Comparison of ENCODE assay signal across 8 mouse cellular contexts in the genomic region with DNA sequence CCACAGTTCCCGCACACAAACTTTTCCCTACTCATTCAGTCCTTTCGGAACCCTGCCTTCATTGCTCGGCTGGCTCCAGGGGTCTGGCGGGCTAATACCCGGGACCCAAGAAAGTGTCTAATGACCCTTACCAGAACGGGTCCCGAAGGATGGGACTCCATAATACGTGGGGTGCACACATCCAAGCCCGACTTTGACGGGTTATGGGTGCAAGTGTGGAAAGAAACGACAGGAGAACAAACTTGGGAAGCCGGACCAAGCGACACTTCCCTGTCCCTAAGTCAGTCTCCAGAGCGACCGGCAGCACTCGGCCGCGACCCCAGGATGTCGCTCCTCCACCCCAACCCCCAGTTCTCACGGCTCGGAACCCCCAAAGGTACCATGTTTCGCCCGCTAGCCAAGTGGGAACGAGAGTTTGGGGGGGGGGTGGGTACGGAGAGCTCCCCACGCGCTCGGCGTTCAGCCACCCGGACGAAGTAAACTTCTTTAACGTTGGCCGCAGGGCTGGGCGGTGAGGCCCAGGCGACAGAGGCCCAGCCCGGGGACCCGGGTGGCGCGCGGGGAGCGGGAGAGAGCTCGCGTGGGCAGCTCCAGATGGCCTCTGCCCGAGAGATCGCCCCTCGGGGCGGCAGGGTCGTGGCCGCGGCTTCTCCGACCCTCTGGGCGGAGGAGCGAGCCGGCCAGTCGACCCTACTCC. TPM values are rescaled to one million over a fixed set of nuclear protein-coding genes. Genes with fewer than 3 reads are reported as not detected.
DNase-seq lines count a peak whose midpoint lies in the region; ATAC-seq and TF ChIP-seq lines count a peak whose summit lies in the region.

No protein-coding gene starts in this region.

- H3K4me2 ChIP-seq in hindbrain, embryonic 12.5 days (replicated peaks): peak overlapping the region; percentile 80
- peak overlapping the region; percentile 66 for H3K4me2 ChIP-seq in midbrain, embryonic 13.5 days (replicated peaks)

- H3K9me3 ChIP-seq in erythroblast, embryonic 14.5 days (ENCODE audit: control insufficient read depth, low read length): no peaks in the 10 kb centered on the region; the same call in 1 of the 2 replicates
- H3K9me3 ChIP-seq in hindbrain, embryonic 12.5 days (replicated peaks): no peaks in the 10 kb centered on the region
- H3K9me3 ChIP-seq in midbrain, embryonic 13.5 days: no peaks in the 10 kb centered on the region

- no peak for TF ChIP-seq POLR2A in brain, embryonic 14.5 days (IDR thresholded peaks at IDR 0.05; ENCODE audit: borderline replicate concordance, extremely low read depth, insufficient read depth, insufficient read length, poor library complexity, severe bottlenecking)

- no peaks in the 10 kb centered on the region for H3K36me3 ChIP-seq in erythroblast, embryonic 14.5 days (ENCODE audit: control insufficient read depth)
- H3K36me3 ChIP-seq in hindbrain, embryonic 12.5 days: no peaks in the 10 kb centered on the region
- H3K36me3 ChIP-seq in midbrain, embryonic 13.5 days: no peaks in the 10 kb centered on the region

- under 1% methylated on average over 55 of the region's 55 CpGs for WGBS in hindbrain, embryonic 12.5 days
- under 1% methylated on average over 55 of the region's 55 CpGs for WGBS in midbrain, embryonic 13.5 days

- H3K27ac ChIP-seq in hindbrain, embryonic 12.5 days: peak overlapping the region; percentile 96
- peak overlapping the region; percentile 91 for H3K27ac ChIP-seq in midbrain, embryonic 13.5 days

- peak overlapping the region; percentile 90 for H3K9ac ChIP-seq in hindbrain, embryonic 12.5 days
- H3K9ac ChIP-seq in midbrain, embryonic 13.5 days (replicated peaks): peak overlapping the region; percentile 78

- peak overlapping the region; percentile 54 for H3K4me3 ChIP-seq in erythroblast, embryonic 14.5 days (replicated peaks)
- H3K4me3 ChIP-seq in hindbrain, embryonic 12.5 days: peak overlapping the region; percentile 65
- peak overlapping the region; percentile 66 for H3K4me3 ChIP-seq in midbrain, embryonic 13.5 days (replicated peaks)

- peak; percentile 53 for DNase-seq in brain, embryonic 14.5 days (ENCODE audit: low read depth)
- DNase-seq in thymus, postnatal 14 days: no peak
- no peak for DNase-seq in cerebellum, adult 11 months
- DNase-seq in testis, postnatal 14 days (ENCODE audit: low spot score): no peak

- no peaks in the 10 kb centered on the region for H3K4me1 ChIP-seq in erythroblast, embryonic 14.5 days (ENCODE audit: control insufficient read depth)
- H3K4me1 ChIP-seq in hindbrain, embryonic 12.5 days: peaks cover 52% of the 10 kb centered on the region
- peaks cover 80% of the 10 kb centered on the region for H3K4me1 ChIP-seq in midbrain, embryonic 13.5 days (replicated peaks)

- peaks cover 85% of the 10 kb centered on the region for H3K27me3 ChIP-seq in erythroblast, embryonic 14.5 days (ENCODE audit: control insufficient read depth)
- H3K27me3 ChIP-seq in hindbrain, embryonic 12.5 days: peaks cover 39% of the 10 kb centered on the region
- H3K27me3 ChIP-seq in midbrain, embryonic 13.5 days: peaks cover 51% of the 10 kb centered on the region

- no peak for TF ChIP-seq CTCF in brain, embryonic 14.5 days (IDR thresholded peaks at IDR 0.05; ENCODE audit: borderline replicate concordance, extremely low read depth, insufficient read depth, insufficient read length)

- no peak for ATAC-seq in erythroblast, adult 5-6 weeks (replicated peaks; ENCODE audit: low FRiP score, poor library complexity, severe bottlenecking)
- ATAC-seq in hindbrain, embryonic 12.5 days (ENCODE audit: low FRiP score): no peak
- no peak for ATAC-seq in midbrain, embryonic 13.5 days

RNA-seq across cellular contexts. Expression of a gene that starts 2.4 kb away (rescaled TPM):
- polyA plus RNA-seq in erythroblast, embryonic 14.5 days (2012): not detected in 2 replicates
- 0.21 TPM in 1 of 2 replicates, not detected in the other for total RNA-seq in erythroblast, adult 5-6 weeks (2015; ENCODE audit: low replicate concordance)
- not detected in 2 replicates for total RNA-seq in erythroblast, adult 5-6 weeks (2017; ENCODE audit: low replicate concordance)
- polyA plus RNA-seq in brain, embryonic 14.5 days (2012; rRNA removed): 23.3 TPM in 2 replicates
- 13.1 and 15.6 TPM in 2 replicates for polyA plus RNA-seq in hindbrain, embryonic 12.5 days (2016; fragmentation: Nextera tagmentation; extraction: Ambion mirVana)
- polyA plus RNA-seq in midbrain, embryonic 13.5 days (2015; fragmentation: Nextera tagmentation; extraction: Ambion mirVana): 9.1 and 11.0 TPM in 2 replicates

Comparison
In these comparisons a context has a peak if more than half of its experiments do, and no peak if none do; other contexts are left out.
1. RNA of a gene that starts 2.4 kb away (polyA plus RNA-seq): 23.3 TPM in brain, embryonic 14.5 days, 13.1 to 15.6 TPM in hindbrain, embryonic 12.5 days and 9.1 to 11.0 TPM in midbrain, embryonic 13.5 days; not detected in erythroblast, embryonic 14.5 days; every median in the first group is over 10 times any median in the second.
2. Peak in every context shown above with its lines, with median percentiles within 50 percentile points of each other: H3K4me3 ChIP-seq.